Mouse (Mus musculus): ENCODE data around the gene Zfp57. TPM values are rescaled to one million over a fixed set of nuclear protein-coding genes. Genes with fewer than 3 reads are reported as not detected.
A peak's percentile ranks its signal among the peaks of the same experiment; 100 is the strongest.

The Zfp57 gene
- total RNA-seq, 1 experiment from 2014 or later: 6.9 TPM

GRCm38 (mm10) chr17:37022628-37023576 is 21.9 kb downstream of the Zfp57 start, which contains the start of gene Mog:
TSS of gene Mog (minus strand) at chr17:37023398.
- no peak for ATAC-seq (replicated peaks in 1 of 2; ENCODE audit: insufficient read depth in 1 of 2, low FRiP score in 2 of 2, low TSS enrichment in 1 of 2, low read depth in 1 of 2, poor library complexity in 2 of 2, severe bottlenecking in 2 of 2)

DNA sequence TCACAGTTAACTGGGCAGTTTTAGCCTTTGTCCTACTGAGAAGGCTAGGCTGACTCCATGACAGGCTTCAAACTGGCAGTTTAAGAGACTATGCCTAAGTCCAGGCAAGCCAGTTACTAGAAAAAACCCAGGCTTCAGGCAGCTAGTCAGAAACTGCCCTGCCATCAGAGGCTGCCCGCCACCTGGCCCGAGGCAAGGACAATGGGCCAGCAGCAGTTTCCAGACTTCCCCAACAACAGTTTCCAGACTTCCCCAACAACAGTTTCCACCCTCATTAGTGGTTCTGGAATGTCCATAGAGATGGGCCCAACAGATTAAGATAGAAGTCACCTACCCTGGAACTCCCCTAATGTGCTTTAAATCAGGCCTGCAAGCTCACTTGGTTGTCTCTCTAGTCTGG is 25.5 kb downstream of the Zfp57 start:
- ATAC-seq (replicated peaks in 1 of 2; ENCODE audit: insufficient read depth in 1 of 2, low FRiP score in 2 of 2, low TSS enrichment in 1 of 2, low read depth in 1 of 2, poor library complexity in 2 of 2, severe bottlenecking in 2 of 2): no peak

DNA sequence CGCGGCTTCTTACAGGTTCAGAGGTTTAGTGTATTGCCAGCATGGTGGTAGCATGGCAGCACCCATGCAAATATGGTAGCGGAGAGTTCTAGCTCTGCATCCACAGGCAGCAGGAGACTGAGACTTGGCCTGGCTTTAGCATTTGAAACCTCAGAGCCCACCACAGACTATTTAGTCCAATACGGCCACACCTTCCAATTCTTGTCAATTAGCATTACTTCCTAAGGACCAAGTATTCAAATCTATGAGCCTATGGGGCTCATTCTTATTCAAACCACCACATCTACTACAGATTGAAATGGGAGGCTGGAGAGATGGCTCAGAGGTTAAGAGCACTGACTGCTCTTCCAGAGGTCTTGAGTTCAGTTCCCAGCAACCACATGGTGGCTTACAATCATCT is 26.5 kb downstream of the Zfp57 start:
- no peak for ATAC-seq (replicated peaks in 1 of 2; ENCODE audit: insufficient read depth in 1 of 2, low FRiP score in 2 of 2, low TSS enrichment in 1 of 2, low read depth in 1 of 2, poor library complexity in 2 of 2, severe bottlenecking in 2 of 2)

- ATAC-seq (replicated peaks in 1 of 2; ENCODE audit: insufficient read depth in 1 of 2, low FRiP score in 2 of 2, low TSS enrichment in 1 of 2, low read depth in 1 of 2, poor library complexity in 2 of 2, severe bottlenecking in 2 of 2): no peak
Measured at GRCm38 (mm10) chr17:37028212-37028611, 27.2 kb downstream of the Zfp57 start.

GRCm38 (mm10) chr17:37028683-37029120 is 27.7 kb downstream of the Zfp57 start:
- ATAC-seq (replicated peaks in 1 of 2; ENCODE audit: insufficient read depth in 1 of 2, low FRiP score in 2 of 2, low TSS enrichment in 1 of 2, low read depth in 1 of 2, poor library complexity in 2 of 2, severe bottlenecking in 2 of 2): peak; percentile 96 to 99

DNA sequence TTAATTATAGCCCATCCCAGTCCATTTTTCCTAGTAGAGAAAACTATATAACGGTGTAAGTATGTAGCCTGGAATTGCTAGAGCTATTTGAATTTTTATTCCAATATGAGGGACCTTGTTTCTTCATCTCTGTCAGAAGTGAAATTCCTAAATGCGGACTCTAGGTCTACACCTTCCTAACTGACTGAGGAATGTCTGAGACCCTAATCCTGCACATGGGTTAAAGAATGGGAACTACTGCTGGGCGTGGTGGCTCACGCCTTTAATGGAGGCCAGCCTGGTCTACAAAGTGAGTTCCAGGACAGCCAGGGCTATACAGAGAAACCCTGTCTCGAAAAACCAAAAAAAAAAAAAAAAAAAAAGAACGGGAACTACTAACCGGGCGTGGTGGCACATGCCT is 28.2 kb downstream of the Zfp57 start:
- ATAC-seq (replicated peaks in 1 of 2; ENCODE audit: insufficient read depth in 1 of 2, low FRiP score in 2 of 2, low TSS enrichment in 1 of 2, low read depth in 1 of 2, poor library complexity in 2 of 2, severe bottlenecking in 2 of 2): no peak

- no peak for ATAC-seq (replicated peaks in 1 of 2; ENCODE audit: insufficient read depth in 1 of 2, low FRiP score in 2 of 2, low TSS enrichment in 1 of 2, low read depth in 1 of 2, poor library complexity in 2 of 2, severe bottlenecking in 2 of 2)
Measured at GRCm38 (mm10) chr17:37039127-37039894, 38.3 kb downstream of the Zfp57 start.

- peak; percentile 29 to 53; a peak in 3 of 4 replicates for ATAC-seq (replicated peaks in 1 of 2; ENCODE audit: insufficient read depth in 1 of 2, low FRiP score in 2 of 2, low TSS enrichment in 1 of 2, low read depth in 1 of 2, poor library complexity in 2 of 2, severe bottlenecking in 2 of 2)
Measured at GRCm38 (mm10) chr17:37044651-37045244, 43.8 kb downstream of the Zfp57 start.

DNA sequence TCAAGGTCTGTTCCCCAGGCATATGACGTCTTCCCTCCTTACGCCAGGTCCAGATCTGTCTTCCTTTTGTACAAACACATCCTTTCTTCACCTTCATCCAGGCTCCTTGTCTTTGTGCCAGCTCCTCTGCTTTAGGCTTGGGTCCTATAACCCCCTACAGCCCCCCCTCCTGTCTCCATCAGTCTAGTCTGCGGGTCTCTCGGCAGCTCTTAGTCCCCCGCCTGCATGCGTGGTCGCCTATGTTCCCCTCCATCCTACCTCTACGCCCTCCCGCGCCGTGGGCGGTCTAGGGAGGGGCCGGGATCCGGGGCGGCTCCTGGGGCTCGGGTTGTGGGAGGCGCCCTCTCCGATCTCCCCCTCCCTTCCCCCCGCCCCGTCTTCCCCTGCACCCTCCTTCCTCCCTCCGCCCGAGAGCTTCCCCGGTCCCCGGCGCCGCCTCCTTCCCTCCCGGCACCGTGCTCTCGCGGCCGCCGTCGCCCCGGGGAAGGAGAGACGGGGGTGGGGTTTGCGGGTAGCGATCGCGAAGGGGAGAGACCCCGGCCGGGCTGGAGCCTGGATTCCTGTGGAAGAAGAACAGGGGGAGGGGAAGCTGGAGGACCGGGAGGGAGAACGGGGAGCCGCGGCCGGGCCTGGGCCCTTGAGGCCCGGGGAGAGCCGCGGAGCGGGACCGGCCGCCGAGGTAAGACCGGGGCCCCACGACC is 44.8 kb downstream of the Zfp57 start, which contains the start of gene Gabbr1:
Gene Gabbr1 (plus strand): TSS at position 356 of the 701 bp plus-strand sequence.
- ATAC-seq (replicated peaks in 1 of 2; ENCODE audit: insufficient read depth in 1 of 2, low FRiP score in 2 of 2, low TSS enrichment in 1 of 2, low read depth in 1 of 2, poor library complexity in 2 of 2, severe bottlenecking in 2 of 2): peak; percentile 63 to 65

DNA sequence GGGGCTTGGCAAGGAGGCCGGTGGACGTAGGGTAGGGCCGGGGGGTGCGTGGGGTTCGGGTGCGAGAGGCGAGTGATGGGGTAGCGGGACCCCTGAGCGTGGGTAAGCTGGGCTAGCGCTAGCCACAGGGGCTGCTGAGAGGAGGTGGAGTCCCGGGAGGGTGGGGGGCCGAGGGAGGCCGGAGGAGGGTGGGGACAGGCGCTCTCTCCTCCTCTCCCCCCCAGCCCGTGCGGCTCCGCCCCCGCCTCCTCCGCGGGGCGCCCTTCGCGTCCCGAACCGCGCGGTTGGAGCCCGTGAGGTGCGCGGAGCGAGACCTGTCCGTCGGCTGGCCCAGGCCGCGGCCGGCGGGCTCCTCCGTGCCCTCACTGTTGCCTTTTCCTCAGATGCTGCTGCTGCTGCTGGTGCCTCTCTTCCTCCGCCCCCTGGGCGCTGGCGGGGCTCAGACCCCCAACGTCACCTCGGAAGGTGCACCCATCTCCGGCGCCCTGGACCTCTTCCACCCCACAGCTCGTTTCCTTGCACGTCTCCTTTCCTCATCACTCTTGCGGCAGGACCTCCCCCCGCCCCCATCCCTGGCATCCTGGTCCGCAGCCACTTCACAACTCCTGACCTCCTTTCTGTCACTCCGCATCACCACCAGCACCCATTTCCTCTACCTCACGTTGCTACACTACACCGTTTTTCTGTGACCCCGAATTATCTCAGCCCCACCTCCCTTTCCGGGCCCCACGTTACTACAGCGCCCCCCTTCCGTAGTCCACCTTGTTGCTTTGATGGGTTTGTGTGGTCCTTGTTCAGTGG is 45.5 kb downstream of the Zfp57 start:
- peak; percentile 19 to 23 for ATAC-seq (replicated peaks in 1 of 2; ENCODE audit: insufficient read depth in 1 of 2, low FRiP score in 2 of 2, low TSS enrichment in 1 of 2, low read depth in 1 of 2, poor library complexity in 2 of 2, severe bottlenecking in 2 of 2)

DNA sequence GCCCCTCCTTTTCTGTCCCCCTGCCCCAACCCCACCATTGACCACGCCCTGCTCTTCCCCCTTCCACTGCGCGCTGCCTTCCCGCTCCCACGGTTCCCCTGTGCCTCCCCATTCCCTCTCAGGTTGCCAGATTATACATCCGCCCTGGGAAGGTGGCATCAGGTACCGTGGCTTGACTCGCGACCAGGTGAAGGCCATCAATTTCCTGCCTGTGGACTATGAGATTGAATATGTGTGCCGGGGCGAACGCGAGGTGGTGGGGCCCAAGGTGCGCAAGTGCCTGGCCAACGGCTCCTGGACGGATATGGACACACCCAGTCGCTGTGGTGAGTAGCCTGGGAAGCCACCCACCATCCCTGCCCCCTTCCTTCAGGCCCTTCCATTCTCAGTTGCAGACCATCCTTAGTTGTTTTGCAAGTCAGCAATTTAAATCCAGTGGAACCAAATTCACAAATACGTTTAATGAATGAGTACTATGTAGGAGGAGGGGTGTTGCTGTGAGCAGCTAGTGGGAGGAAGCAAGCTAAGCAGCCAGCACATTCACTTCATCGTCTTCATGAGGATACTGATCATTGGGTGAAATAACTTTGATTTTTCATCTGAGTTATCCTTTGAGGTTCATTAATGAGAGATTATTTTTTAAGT is 46.5 kb downstream of the Zfp57 start:
- ATAC-seq (replicated peaks in 1 of 2; ENCODE audit: insufficient read depth in 1 of 2, low FRiP score in 2 of 2, low TSS enrichment in 1 of 2, low read depth in 1 of 2, poor library complexity in 2 of 2, severe bottlenecking in 2 of 2): no peak

DNA sequence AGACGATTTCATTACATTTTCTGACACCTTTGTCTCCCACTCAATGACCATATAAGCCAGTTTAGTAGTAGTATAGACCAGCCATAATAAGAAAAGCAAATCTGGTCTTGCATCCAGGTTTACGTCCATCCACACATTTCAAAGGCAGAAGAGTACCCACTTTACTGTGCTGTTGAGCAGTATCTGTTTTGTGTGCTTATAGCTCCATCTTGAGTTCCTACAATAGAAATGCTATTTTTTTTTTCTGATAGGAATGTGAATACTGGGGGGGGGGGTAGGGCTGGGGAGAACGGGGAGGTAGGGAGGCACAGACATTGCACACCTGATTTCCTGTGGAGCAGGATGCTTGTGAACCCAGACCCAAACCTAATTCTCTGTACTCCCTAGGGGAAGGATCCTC is 47.0 kb downstream of the Zfp57 start:
- ATAC-seq (replicated peaks in 1 of 2; ENCODE audit: insufficient read depth in 1 of 2, low FRiP score in 2 of 2, low TSS enrichment in 1 of 2, low read depth in 1 of 2, poor library complexity in 2 of 2, severe bottlenecking in 2 of 2): no peak

DNA sequence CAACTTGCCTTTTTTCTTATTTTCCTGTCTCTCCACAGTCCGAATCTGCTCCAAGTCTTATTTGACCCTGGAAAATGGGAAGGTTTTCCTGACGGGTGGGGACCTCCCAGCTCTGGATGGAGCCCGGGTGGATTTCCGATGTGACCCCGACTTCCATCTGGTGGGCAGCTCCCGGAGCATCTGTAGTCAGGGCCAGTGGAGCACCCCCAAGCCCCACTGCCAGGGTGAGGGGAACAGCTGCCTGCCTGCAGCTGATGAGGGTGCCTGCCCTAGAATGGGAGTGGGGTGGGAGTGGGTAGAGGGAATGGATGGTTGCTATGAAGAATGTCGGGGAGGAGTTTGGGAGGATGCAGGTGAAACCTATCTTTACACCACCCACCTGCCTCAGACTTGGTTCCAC is 47.4 kb downstream of the Zfp57 start:
- ATAC-seq (replicated peaks in 1 of 2; ENCODE audit: insufficient read depth in 1 of 2, low FRiP score in 2 of 2, low TSS enrichment in 1 of 2, low read depth in 1 of 2, poor library complexity in 2 of 2, severe bottlenecking in 2 of 2): no peak

- 0 out of 4 replicates have a peak, but pooled peaks have one; percentile 11 to 32 for ATAC-seq (replicated peaks in 1 of 2; ENCODE audit: insufficient read depth in 1 of 2, low FRiP score in 2 of 2, low TSS enrichment in 1 of 2, low read depth in 1 of 2, poor library complexity in 2 of 2, severe bottlenecking in 2 of 2)
Measured at GRCm38 (mm10) chr17:37049570-37050310, 48.8 kb downstream of the Zfp57 start.

DNA sequence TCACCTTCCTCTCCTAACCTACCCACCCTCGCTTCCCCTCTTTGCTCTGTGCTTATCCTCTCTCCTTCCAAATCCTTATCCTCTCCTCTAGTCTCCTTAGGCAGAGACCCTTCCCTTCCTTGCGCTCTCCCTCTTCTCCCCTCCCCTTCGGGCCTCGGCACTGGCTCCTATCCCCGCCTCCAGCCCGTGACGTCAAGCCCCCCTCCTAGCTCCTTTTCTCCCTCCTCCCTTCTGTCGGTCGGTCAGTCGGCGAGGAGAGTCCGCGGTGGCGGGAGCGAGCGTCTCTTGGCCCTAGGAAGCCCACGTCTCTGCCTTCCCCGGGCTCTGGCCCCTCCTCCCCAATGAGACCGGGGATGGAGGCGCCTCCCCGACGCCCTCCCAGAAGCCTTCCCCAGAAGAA is 49.4 kb downstream of the Zfp57 start:
- ATAC-seq (replicated peaks in 1 of 2; ENCODE audit: insufficient read depth in 1 of 2, low FRiP score in 2 of 2, low TSS enrichment in 1 of 2, low read depth in 1 of 2, poor library complexity in 2 of 2, severe bottlenecking in 2 of 2): peak in 1 of 2 experiments; percentile 6; a peak in 1 of 4 replicates
